Mouse (Mus musculus) heart, embryonic 16.5 days (tissue): ENCODE results near the gene Atp5k. TPM values are rescaled to one million over a fixed set of nuclear protein-coding genes. Genes with fewer than 3 reads are reported as not detected.

Experiments
- ATAC-seq: fragments of 200-750 bp; cut with Nextera tagmentation; replicated peaks from 2 replicates; pipeline ENCODE4 v1.8.0; 2017; ENCODE audit warnings: moderate number of reproducible peaks; ENCODE audit not compliant: insufficient read depth, low FRiP score; ENCODE audit errors: extremely low read depth
- H3K27ac ChIP-seq: fragments of 300-500 bp; sonication (generic); 2 replicates; pipeline ENCODE4 v1.5.1; 2014; ENCODE audit warnings: mild to moderate bottlenecking, low read length, control low read depth, moderate library complexity
- H3K27me3 ChIP-seq: fragments of 300-500 bp; sonication (generic); 2 replicates; pipeline ENCODE4 v1.6.1; 2014; ENCODE audit warnings: low read length, mixed read lengths; ENCODE audit not compliant: control insufficient read depth, insufficient read depth
- H3K36me3 ChIP-seq: fragments of 300-500 bp; sonication (generic); 2 replicates; pipeline ENCODE4 v1.6.1; 2014; ENCODE audit not compliant: control insufficient read depth, insufficient read depth
- H3K4me1 ChIP-seq: fragments of 300-500 bp; sonication (generic); 2 replicates; pipeline ENCODE4 v1.6.1; 2014; ENCODE audit warnings: low read length, mixed read lengths; ENCODE audit not compliant: control insufficient read depth, insufficient read depth
- H3K4me2 ChIP-seq: fragments of 300-500 bp; sonication (generic); 2 replicates; pipeline ENCODE4 v1.6.1; 2014; ENCODE audit warnings: low read depth, mild to moderate bottlenecking, control low read depth, low read length
- H3K4me3 ChIP-seq: fragments of 300-500 bp; sonication (generic); 2 replicates; pipeline ENCODE4 v1.5.1; 2014; ENCODE audit warnings: mild to moderate bottlenecking, control low read depth, low read length
- H3K9ac ChIP-seq: fragments of 300-500 bp; sonication (generic); 2 replicates; pipeline ENCODE4 v1.6.1; 2014; ENCODE audit warnings: low read length, control low read depth
- H3K9me3 ChIP-seq: fragments of 300-500 bp; sonication (generic); replicated peaks from 2 replicates; pipeline ENCODE4 v1.6.1; 2016; ENCODE audit warnings: low read length; ENCODE audit not compliant: control insufficient read depth
- WGBS: fragments of 180-500 bp; shearing (Covaris S2); extraction: QIAGEN DNeasy Blood & Tissue Kit; methylation state at CpG from one replicate; pipeline ENCODE4 v1.1.7; 2014; 5-methylcytosine and 5-hydroxymethylcytosine counted together
- polyA plus RNA-seq: library from polyadenylated mRNA; unstranded; fragments of >200 nt; fragmentation: Nextera tagmentation; extraction: Ambion mirVana; gene quantifications from 2 replicates; pipeline ENCODE4 v1.2.1, GENCODE M21; 2015

The Atp5k gene
- polyA plus RNA-seq, 1 experiment from 2014 or later = 740 TPM

DNA sequence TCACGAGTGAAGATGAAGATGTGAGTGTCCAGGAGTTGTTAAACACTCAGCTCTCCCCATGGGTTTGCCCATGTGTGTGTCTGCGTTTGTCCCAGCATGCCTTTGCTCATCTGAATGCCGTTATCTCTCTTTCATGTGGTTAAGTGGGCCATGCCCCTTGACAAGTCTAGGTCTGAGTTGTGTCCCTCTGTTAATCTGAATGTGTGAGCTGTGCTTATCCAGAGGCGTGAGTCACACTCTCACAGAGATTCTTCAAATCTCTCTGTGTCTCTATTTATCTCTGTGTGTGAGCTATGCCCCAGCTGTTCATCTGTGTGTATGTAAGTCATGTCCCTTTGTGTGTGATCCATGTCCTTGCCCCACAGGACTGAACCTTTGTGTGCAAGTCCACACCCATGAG, 30.8 kb downstream of the Atp5k start:
- no peaks in the 10 kb centered on the region for H3K36me3 ChIP-seq
- no peaks in the 10 kb centered on the region for H3K9me3 ChIP-seq
- 45% methylated on average over 4 of the region's 4 CpGs for WGBS
- no peak overlapping the region for H3K9ac ChIP-seq
- no peak overlapping the region for H3K4me3 ChIP-seq
- H3K27me3 ChIP-seq = no peaks in the 10 kb centered on the region
- no peak overlapping the region for H3K4me2 ChIP-seq
- ATAC-seq = no peak
- H3K27ac ChIP-seq = no peak overlapping the region
- no peaks in the 10 kb centered on the region for H3K4me1 ChIP-seq

GRCm38 (mm10) chr5:108389744-108390143, 44.5 kb downstream of the Atp5k start:
- no peaks in the 10 kb centered on the region for H3K27me3 ChIP-seq
- H3K9ac ChIP-seq = no peak overlapping the region
- no peak for ATAC-seq
- H3K27ac ChIP-seq = no peak overlapping the region
- H3K36me3 ChIP-seq = no peaks in the 10 kb centered on the region
- H3K4me1 ChIP-seq = no peaks in the 10 kb centered on the region
- no peak overlapping the region for H3K4me3 ChIP-seq
- no peaks in the 10 kb centered on the region for H3K9me3 ChIP-seq
- WGBS = 63% methylated on average over 3 of the region's 3 CpGs
- H3K4me2 ChIP-seq = no peak overlapping the region

- no peak within 1 kb of the TSS for H3K4me2 ChIP-seq
- H3K27ac ChIP-seq = no peak within 1 kb of the TSS
- H3K4me1 ChIP-seq = no peaks in the 10 kb centered on the region
- ATAC-seq = no peak
- H3K27me3 ChIP-seq = no peaks in the 10 kb centered on the region
- H3K9me3 ChIP-seq = no peaks in the 10 kb centered on the region
- WGBS = 66% methylated on average over 7 of the region's 7 CpGs
- H3K4me3 ChIP-seq = no peak within 1 kb of the TSS
- no peaks in the 10 kb centered on the region for H3K36me3 ChIP-seq
- H3K9ac ChIP-seq = no peak within 1 kb of the TSS
Observed at GRCm38 (mm10) chr5:108388201-108388600, 46.0 kb downstream of the Atp5k start, which contains the start of gene Pde6b. Gene Pde6b (plus strand): TSS chr5:108388391.

DNA sequence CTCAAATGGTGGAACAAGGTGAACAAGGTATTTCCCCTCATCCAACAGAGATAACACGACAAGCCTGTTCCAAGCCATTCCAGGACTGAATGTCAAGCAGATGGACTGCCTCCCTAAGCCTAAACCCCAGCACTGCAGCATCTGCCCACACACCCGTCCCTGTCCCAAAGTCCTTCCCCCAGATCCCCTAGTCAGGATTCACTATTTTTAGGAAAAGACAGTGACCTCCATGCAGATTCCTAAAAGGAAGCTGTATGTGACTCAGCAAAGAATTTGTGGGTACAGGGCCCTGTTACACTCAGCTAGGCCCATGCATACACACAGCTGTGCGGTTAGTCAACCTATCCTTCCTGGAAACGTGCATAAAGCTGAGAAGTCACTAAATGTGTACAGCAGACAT, 47.8 kb downstream of the Atp5k start:
- ATAC-seq = no peak
- Histone ChIP-seq H3K4me3 (no peak overlapping the region), H3K4me1 (no peaks in the 10 kb centered on the region), H3K36me3 (no peaks in the 10 kb centered on the region), H3K9ac (no peak overlapping the region), H3K27me3 (no peaks in the 10 kb centered on the region), H3K9me3 (peaks cover 4% of the 10 kb centered on the region), H3K27ac (no peak overlapping the region), H3K4me2 (no peak overlapping the region)
- 64% methylated on average over 4 of the region's 4 CpGs for WGBS

DNA sequence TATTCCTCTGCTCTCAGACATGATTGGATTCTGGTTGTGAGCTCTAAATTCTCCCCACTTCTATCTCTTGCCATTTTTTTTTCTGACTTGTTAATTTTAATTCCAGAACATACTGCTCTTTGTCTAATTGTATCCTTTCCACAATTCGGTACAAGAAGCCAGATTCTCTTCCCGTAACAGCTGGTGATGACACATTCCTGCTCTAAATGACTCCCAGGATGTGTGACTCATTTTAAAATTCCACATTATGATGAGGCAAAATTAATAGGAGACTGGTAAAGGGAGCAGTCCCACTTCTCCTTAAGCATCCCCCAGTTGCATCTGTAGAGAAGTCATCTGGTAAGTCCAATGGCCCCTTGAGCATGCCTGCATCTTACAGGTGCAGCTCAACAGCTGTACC, 48.6 kb downstream of the Atp5k start:
- ATAC-seq = no peak
- Histone ChIP-seq H3K27me3 (no peaks in the 10 kb centered on the region), H3K36me3 (no peaks in the 10 kb centered on the region), H3K4me2 (no peak overlapping the region), H3K4me1 (no peaks in the 10 kb centered on the region), H3K4me3 (no peak overlapping the region), H3K9me3 (peaks cover 4% of the 10 kb centered on the region), H3K9ac (no peak overlapping the region), H3K27ac (no peak overlapping the region)
- WGBS = 78% methylated on average over 2 of the region's 2 CpGs

Other genes with a start within 250 kb of the Atp5k start
- gene Dr1, start 165.6 kb downstream of the Atp5k start, polyA plus RNA-seq = 26.6 and 28.9 TPM in 2 replicates
- 5.4 and 6.3 TPM in 2 replicates for gene Pigg, start 121.8 kb downstream of the Atp5k start, polyA plus RNA-seq
- gene Gm42517, start 66.5 kb downstream of the Atp5k start, polyA plus RNA-seq = not detected in 2 replicates
- 0.26 TPM in 1 of 2 replicates, not detected in the other for gene Pde6b, start 46.1 kb downstream of the Atp5k start, polyA plus RNA-seq
- gene Mfsd7a, start 14.4 kb upstream of the Atp5k start, polyA plus RNA-seq = 0.30 TPM in 2 replicates
- 16.3 and 18.3 TPM in 2 replicates for gene Pcgf3, start 26.8 kb upstream of the Atp5k start, polyA plus RNA-seq
- 0.36 and 0.59 TPM in 2 replicates for gene Cplx1, start 115.6 kb upstream of the Atp5k start, polyA plus RNA-seq
- gene Gak, start 195.3 kb upstream of the Atp5k start, polyA plus RNA-seq = 32.3 and 33.9 TPM in 2 replicates
- 16.6 and 19.7 TPM in 2 replicates for gene Tmem175, start 195.3 kb upstream of the Atp5k start, polyA plus RNA-seq
- 13.9 and 15.5 TPM in 2 replicates for gene Idua, start 225.9 kb upstream of the Atp5k start, polyA plus RNA-seq
- 6.3 and 7.2 TPM in 2 replicates for gene Dgkq, start 235.2 kb upstream of the Atp5k start, polyA plus RNA-seq
- gene Slc26a1, start 241.1 kb upstream of the Atp5k start, polyA plus RNA-seq = 0.41 and 0.61 TPM in 2 replicates